Mouse (Mus musculus) E14TG2a.4 (cell line): ENCODE results near the gene Atp5e.

ENCODE experiments used
- H3K27me3 ChIP-seq: 2 replicates; pipeline ENCODE4 v1.6.1; 2014; ENCODE audit warnings: low read length, control low read depth; ENCODE audit not compliant: insufficient read depth
- H3K36me3 ChIP-seq: 2 replicates; pipeline ENCODE4 v1.6.1; 2014; ENCODE audit warnings: low read length, control low read depth; ENCODE audit not compliant: insufficient read depth
- H3K4me1 ChIP-seq: replicated peaks from 2 replicates; pipeline ENCODE4 v1.6.1; 2014; ENCODE audit warnings: low read depth, low read length, control low read depth
- H3K4me3 ChIP-seq: replicated peaks from 2 replicates; pipeline ENCODE4 v1.5.1; 2014; ENCODE audit warnings: mild to moderate bottlenecking, low read length
- H3K9me3 ChIP-seq: 2 replicates; pipeline ENCODE4 v1.6.1; 2014; ENCODE audit warnings: low read length, control low read depth
- CTCF ChIP-seq: conservative IDR thresholded peaks from 2 replicates; pipeline ENCODE4 v1.5.1; 2014; ENCODE audit warnings: low read length
- NANOG ChIP-seq: IDR thresholded peaks from 2 replicates; pipeline ENCODE4 v1.6.1; 2014; ENCODE audit warnings: borderline replicate concordance, low read length, mixed read lengths
- POU5F1 ChIP-seq: IDR thresholded peaks from 2 replicates; pipeline ENCODE4 v1.6.1; 2014; ENCODE audit warnings: low read length, borderline replicate concordance

The Atp5e gene

GRCm38 (mm10) chr2:174436916-174437696 is 26.8 kb downstream of the Atp5e start:
- no peak for TF ChIP-seq CTCF
- no peak for TF ChIP-seq POU5F1
- Histone ChIP-seq H3K9me3 (no peaks in the 10 kb centered on the region), H3K4me1 (peaks cover 70% of the 10 kb centered on the region), H3K27me3 (no peaks in the 10 kb centered on the region), H3K36me3 (peaks cover 46% of the 10 kb centered on the region), H3K4me3 (no peak overlapping the region)

DNA sequence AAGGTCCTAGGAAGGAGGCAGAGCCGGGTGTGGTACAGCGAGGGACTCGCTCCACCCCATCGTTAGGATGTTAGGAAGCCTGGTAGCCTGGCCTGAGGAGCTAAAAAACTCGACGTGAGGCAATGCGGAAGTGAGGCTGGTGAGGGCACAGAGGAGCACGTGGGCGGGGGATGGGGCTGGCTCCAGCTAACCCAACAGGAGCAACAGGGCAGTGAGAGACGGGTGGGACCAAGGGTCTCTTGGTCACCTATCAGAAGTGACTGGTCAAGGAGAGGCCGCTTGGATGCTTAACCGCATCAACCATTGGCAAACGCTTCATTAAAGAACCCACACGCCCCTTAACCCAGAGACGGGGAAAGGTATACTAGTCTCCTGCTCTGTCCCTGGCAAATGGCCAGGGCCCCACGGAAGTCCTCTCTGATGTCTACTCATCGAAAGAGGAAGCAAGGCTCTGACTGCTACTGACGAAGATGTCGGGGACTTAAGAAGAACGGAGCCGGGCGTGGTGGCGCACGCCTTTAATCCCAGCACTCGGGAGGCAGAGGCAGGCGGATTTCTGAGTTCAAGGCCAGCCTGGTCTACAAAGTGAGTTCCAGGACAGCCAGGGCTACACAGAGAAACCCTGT is 27.7 kb downstream of the Atp5e start:
- no peaks in the 10 kb centered on the region for H3K9me3 ChIP-seq
- no peak overlapping the region for H3K4me3 ChIP-seq
- H3K4me1 ChIP-seq, result peaks cover 70% of the 10 kb centered on the region
- H3K36me3 ChIP-seq, result peaks cover 53% of the 10 kb centered on the region
- TF ChIP-seq NANOG (no peak), POU5F1 (no peak), CTCF (no peak)
- no peaks in the 10 kb centered on the region for H3K27me3 ChIP-seq

DNA sequence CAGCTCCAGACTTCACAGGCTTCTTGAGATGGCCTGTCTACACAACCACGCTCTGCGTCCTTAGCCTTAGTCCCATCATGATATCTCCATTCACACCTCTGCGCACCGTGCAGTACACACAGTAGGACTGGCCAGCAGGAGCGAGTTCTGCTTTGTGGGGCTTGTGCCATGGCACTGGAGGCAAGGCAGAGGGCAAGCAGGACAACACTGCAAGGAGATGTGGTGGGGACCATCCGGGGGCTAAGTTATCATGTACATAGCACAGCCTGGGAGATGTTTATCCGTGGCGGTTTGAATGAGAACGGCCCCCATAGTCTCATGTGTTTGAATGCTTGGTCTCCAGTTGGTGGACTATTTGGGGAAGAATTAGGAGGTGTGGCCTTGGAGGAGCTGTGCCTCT is 29.0 kb downstream of the Atp5e start:
- no peak for TF ChIP-seq NANOG
- no peak for TF ChIP-seq CTCF
- TF ChIP-seq POU5F1, result no peak
- Histone ChIP-seq H3K4me3 (no peak overlapping the region), H3K9me3 (no peaks in the 10 kb centered on the region), H3K36me3 (peaks cover 64% of the 10 kb centered on the region), H3K4me1 (peaks cover 69% of the 10 kb centered on the region), H3K27me3 (no peaks in the 10 kb centered on the region)

GRCm38 (mm10) chr2:174428996-174429591 is 34.8 kb downstream of the Atp5e start:
- Histone ChIP-seq H3K9me3 (no peaks in the 10 kb centered on the region), H3K4me1 (peaks cover 22% of the 10 kb centered on the region), H3K4me3 (no peak overlapping the region), H3K36me3 (peaks cover 90% of the 10 kb centered on the region), H3K27me3 (no peaks in the 10 kb centered on the region)
- TF ChIP-seq NANOG (no peak), POU5F1 (no peak), CTCF (no peak)

- no peak for TF ChIP-seq POU5F1
- no peak for TF ChIP-seq NANOG
- H3K27me3 ChIP-seq, result no peaks in the 10 kb centered on the region
- peaks cover 93% of the 10 kb centered on the region for H3K36me3 ChIP-seq
- H3K9me3 ChIP-seq, result no peaks in the 10 kb centered on the region
- H3K4me3 ChIP-seq, result no peak overlapping the region
- H3K4me1 ChIP-seq, result peaks cover 14% of the 10 kb centered on the region
These were observed 35.6 kb downstream of the Atp5e start for GRCm38 (mm10) chr2:174428076-174428835.

DNA sequence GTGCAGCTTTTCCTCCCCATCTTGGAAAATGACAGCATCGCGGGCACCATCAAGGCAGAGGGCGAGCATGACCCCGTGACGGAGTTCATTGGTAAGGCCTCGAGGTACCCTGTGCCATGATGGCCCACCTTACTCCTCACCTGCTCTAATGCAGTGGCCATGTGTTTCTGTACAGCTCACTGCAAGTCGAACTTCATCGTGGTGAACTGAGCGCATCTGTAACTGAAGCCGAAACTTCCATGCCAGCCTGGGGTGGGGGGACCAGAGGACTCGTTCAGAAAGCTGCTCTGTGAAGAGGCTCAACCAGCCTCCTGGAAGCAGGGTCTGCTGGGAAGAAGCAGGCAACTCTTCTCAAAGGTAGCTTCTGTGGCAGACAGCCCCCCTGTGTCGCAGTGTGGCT is 37.0 kb downstream of the Atp5e start:
- 0 out of 2 replicates have a peak, but pooled peaks cover 6% of the 10 kb centered on the region for H3K4me1 ChIP-seq
- no peaks in the 10 kb centered on the region for H3K27me3 ChIP-seq
- no peaks in the 10 kb centered on the region for H3K9me3 ChIP-seq
- no peak overlapping the region for H3K4me3 ChIP-seq
- TF ChIP-seq CTCF (no peak), NANOG (no peak)
- peaks cover 96% of the 10 kb centered on the region for H3K36me3 ChIP-seq

DNA sequence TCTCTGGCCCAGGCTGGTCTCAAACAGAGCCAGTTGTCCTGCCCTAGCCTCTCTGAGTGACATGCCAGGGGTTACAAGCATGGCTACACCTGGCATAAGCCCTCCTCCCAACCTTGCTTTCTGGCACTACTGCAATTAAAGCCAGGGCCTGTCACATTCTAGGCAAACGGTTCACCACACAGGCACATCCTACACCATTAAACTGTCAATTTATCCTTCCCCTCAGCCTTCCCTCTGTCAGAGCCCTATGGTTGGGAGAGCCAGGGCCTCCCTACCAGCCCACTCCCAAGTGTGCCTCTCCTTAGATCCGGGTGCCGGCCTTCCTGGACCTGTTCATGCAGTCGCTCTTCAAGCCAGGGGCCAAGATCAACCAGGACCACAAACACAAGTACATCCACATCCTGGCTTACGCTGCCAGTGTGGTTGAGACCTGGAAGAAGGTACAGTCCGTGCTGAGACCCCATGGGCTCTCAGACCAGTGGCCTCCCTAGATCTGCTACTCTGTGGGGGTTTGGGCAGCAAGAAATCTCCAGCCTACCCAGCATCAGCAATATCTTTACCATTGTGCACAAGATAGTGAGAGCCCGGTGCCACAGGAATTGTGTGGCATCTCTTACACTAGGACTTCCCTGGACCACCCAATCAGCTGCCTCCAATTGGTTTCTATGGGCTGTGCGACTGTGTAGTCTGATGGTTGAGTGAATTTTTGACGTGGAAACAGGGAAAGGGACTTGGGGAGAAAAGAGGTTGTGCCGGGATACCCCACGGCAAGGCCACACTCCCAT is 39.4 kb downstream of the Atp5e start:
- Histone ChIP-seq H3K36me3 (peaks cover 99% of the 10 kb centered on the region), H3K27me3 (no peaks in the 10 kb centered on the region), H3K4me1 (0 out of 2 replicates have a peak, but pooled peaks cover 6% of the 10 kb centered on the region), H3K9me3 (no peaks in the 10 kb centered on the region), H3K4me3 (no peak overlapping the region)
- no peak for TF ChIP-seq NANOG
- TF ChIP-seq POU5F1, result no peak
- TF ChIP-seq CTCF, result no peak

GRCm38 (mm10) chr2:174421107-174421506 is 42.8 kb downstream of the Atp5e start:
- no peaks in the 10 kb centered on the region for H3K27me3 ChIP-seq
- H3K9me3 ChIP-seq, result no peaks in the 10 kb centered on the region
- peaks cover 11% of the 10 kb centered on the region for H3K4me1 ChIP-seq
- H3K4me3 ChIP-seq, result no peak overlapping the region
- TF ChIP-seq POU5F1 (no peak), CTCF (no peak), NANOG (no peak)
- peaks cover 81% of the 10 kb centered on the region for H3K36me3 ChIP-seq
